Mouse (Mus musculus): ENCODE data around the gene Lamc1.

DNA sequence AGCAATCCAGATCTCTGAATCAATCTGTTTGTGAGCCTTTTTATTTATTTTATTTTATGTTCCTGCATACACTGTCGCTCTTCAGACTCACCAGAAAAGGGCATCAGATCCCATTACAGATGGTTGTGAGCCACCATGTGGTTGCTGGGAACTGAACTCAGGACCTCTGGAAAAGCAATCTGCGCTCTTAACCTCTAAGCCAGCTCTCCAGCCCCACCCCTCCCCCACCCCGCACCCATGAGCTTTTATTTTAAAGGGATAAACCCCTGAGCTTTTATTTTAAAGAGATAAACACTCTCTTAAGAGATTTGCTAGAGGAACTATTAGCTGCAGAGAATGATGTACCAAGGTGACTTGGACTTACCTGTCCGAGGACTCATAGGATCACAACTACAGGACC, 5.5 kb downstream of the Lamc1 start:
- TF ChIP-seq USF2 (IDR thresholded peaks at IDR 0.05; ENCODE audit: borderline replicate concordance in 1 of 2, insufficient read depth in 1 of 2, low read depth in 1 of 2, low read length in 2 of 2) (no peak), TCF12 (IDR thresholded peaks at IDR 0.05; ENCODE audit: low read depth, low read length) (no peak), POLR2A (IDR thresholded peaks at IDR 0.05; ENCODE audit: control insufficient read depth in 1 of 2, insufficient read depth in 1 of 2, low read depth in 1 of 2, low read length in 2 of 2, poor library complexity in 1 of 2) (no peak), ETS1 (IDR thresholded peaks at IDR 0.05; ENCODE audit: low read depth, low read length) (no peak), ELF1 (IDR thresholded peaks at IDR 0.05; ENCODE audit: low read depth, low read length) (no peak), USF1 (IDR thresholded peaks at IDR 0.05; ENCODE audit: low read depth, low read length) (no peak), CTCF (IDR thresholded peaks at IDR 0.05 in 2 of 3, conservative IDR thresholded peaks at IDR 0.05 in 1 of 3; ENCODE audit: control insufficient read depth in 1 of 3, insufficient read depth in 1 of 3, low read depth in 2 of 3, low read length in 3 of 3, poor library complexity in 1 of 3, severe bottlenecking in 1 of 3) (no peak), JUND (IDR thresholded peaks at IDR 0.05; ENCODE audit: low read depth, low read length) (no peak), MAFK (IDR thresholded peaks at IDR 0.05; ENCODE audit: borderline replicate concordance, low read depth, low read length) (no peak), ZKSCAN1 (IDR thresholded peaks at IDR 0.05; ENCODE audit: low read depth, low read length) (no peak), MEF2A (IDR thresholded peaks at IDR 0.05; ENCODE audit: extremely low read depth, insufficient replicate concordance, low read depth, low read length, poor library complexity, severe bottlenecking) (no peak)

All from MEL (cell line).